Mouse (Mus musculus) erythroblast, embryonic 14.5 days (primary cell): ENCODE measurements at regions not wholly inside any gene's neighbourhood (a gene's known extent, or its start where the extent isn't known, plus 50 kb on each side); places are given as distances from the start of the nearest gene placed in this dataset.

ENCODE experiments used
- GATA1 ChIP-seq: IDR thresholded peaks from 2 replicates; pipeline ENCODE4 v1.6.1; 2012; ENCODE audit warnings: low read length, inconsistent platforms, mixed read lengths
- TAL1 ChIP-seq: IDR thresholded peaks from 3 replicates; pipeline ENCODE4 v1.6.1; 2012; ENCODE audit warnings: low read length, inconsistent platforms, mixed read lengths

DNA sequence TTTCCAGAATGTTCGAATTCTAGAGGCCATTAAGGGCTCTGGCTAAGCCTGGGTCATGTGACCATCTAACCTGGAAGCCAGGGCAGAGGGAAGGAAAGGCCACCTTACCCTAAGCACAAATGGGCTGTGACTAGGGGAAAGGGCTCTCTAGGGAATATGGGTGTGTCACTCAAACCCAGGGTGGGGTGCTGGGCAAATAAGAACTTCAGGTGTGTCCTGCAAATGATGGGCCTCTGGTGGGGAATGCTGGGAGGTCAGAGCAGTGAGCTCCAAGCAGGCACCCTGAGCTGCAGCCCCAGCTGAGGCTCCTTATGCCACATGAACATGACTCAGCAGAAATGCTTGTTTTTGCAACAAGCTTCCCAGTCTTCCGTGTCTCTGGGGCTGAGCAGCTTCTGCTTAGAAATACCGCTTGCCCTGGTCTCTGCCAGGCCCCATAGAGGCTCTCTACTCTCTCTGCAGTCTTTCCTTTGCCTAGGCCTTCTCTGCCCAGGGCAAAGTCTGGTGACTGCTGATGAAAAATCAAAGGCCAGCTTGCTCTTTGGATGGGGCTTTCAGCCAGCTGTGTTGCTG is 68.6 kb upstream of the Cpeb4 start:
- TF ChIP-seq GATA1 (no peak), TAL1 (no peak)
